Mouse (Mus musculus) testis, adult 2 months (tissue): ENCODE measurements around the gene Car12.

Experiments used
- CTCF ChIP-seq: fragments of 200-500 bp; IDR thresholded peaks from 2 replicates; pipeline ENCODE4 v1.5.1; 2012; ENCODE audit warnings: low read depth, mild to moderate bottlenecking, inconsistent platforms, low read length, moderate library complexity; ENCODE audit not compliant: control insufficient read depth, insufficient read depth, insufficient replicate concordance
- POLR2A ChIP-seq: fragments of 200-500 bp; IDR thresholded peaks from 2 replicates; pipeline ENCODE4 v1.6.1; 2012; ENCODE audit warnings: low read depth, mild to moderate bottlenecking, inconsistent platforms, low read length, moderate library complexity; ENCODE audit not compliant: control insufficient read depth

- TF ChIP-seq POLR2A (no peak), CTCF (no peak)
These were observed 88.5 kb downstream of the Car12 start for GRCm38 (mm10) chr9:66801947-66802346.
